8 mouse cellular contexts compared by ENCODE assay signal in genomic region chr8:84856434-84856833, GRCm38 (mm10). TPM values are rescaled to one million over a fixed set of nuclear protein-coding genes. Genes with fewer than 3 reads are reported as not detected.
DNase-seq lines count a peak whose midpoint lies in the region; ATAC-seq and TF ChIP-seq lines count a peak whose summit lies in the region.

No protein-coding gene starts in this region.

- no peaks in the 10 kb centered on the region for H3K27me3 ChIP-seq in heart, embryonic 13.5 days (replicated peaks)
- no peaks in the 10 kb centered on the region; the same call in 1 of the 2 replicates for H3K27me3 ChIP-seq in hindbrain, embryonic 12.5 days

- H3K36me3 ChIP-seq in heart, embryonic 13.5 days = peaks cover 20% of the 10 kb centered on the region
- peaks cover 22% of the 10 kb centered on the region for H3K36me3 ChIP-seq in hindbrain, embryonic 12.5 days

- TF ChIP-seq POLR2A in cortical plate, adult 2 months (IDR thresholded peaks at IDR 0.05; ENCODE audit: extremely low read depth, insufficient read depth, low read length) = no peak

- 84% methylated on average over 3 of the region's 3 CpGs for WGBS in heart, embryonic 13.5 days
- WGBS in hindbrain, embryonic 12.5 days = 93% methylated on average over 3 of the region's 3 CpGs

- no peak for ATAC-seq in heart, embryonic 13.5 days (ENCODE audit: extremely low read depth, insufficient number of reproducible peaks, low FRiP score, low TSS enrichment)
- ATAC-seq in hindbrain, embryonic 12.5 days (ENCODE audit: low FRiP score) = peak; percentile 39
- 0 out of 2 replicates have a peak, but pooled peaks have one; percentile 3 for ATAC-seq in megakaryocyte-erythroid progenitor cell, adult 5-6 weeks (replicated peaks; ENCODE audit: low FRiP score, low TSS enrichment, poor library complexity, severe bottlenecking)

- peaks cover 13% of the 10 kb centered on the region for H3K4me1 ChIP-seq in heart, embryonic 13.5 days
- H3K4me1 ChIP-seq in cortical plate, adult 2 months (ENCODE audit: control insufficient read depth, insufficient read depth, low read length) = peaks cover 4% of the 10 kb centered on the region
- peaks cover 13% of the 10 kb centered on the region for H3K4me1 ChIP-seq in hindbrain, embryonic 12.5 days

- DNase-seq in heart, adult 8-10 months (ENCODE audit: low spot score) = no peak
- DNase-seq in thymus, adult 18-20 months = no peak
- no peak for DNase-seq in right cerebral cortex, postnatal 36 days (ENCODE audit: low spot score in 2 of 2)
- DNase-seq in lung, postnatal 4 days = no peak

- H3K9ac ChIP-seq in heart, embryonic 13.5 days = no peak overlapping the region
- H3K9ac ChIP-seq in hindbrain, embryonic 12.5 days = no peak overlapping the region

- H3K4me3 ChIP-seq in heart, embryonic 13.5 days = peak overlapping the region; percentile 94; the same call in 1 of the 2 replicates
- peak overlapping the region; percentile 79; the same call in 1 of the 2 replicates for H3K4me3 ChIP-seq in cortical plate, adult 2 months (ENCODE audit: insufficient read depth, low read length)
- H3K4me3 ChIP-seq in hindbrain, embryonic 12.5 days = peak overlapping the region; percentile 82

- no peaks in the 10 kb centered on the region for H3K9me3 ChIP-seq in heart, embryonic 13.5 days
- no peaks in the 10 kb centered on the region for H3K9me3 ChIP-seq in hindbrain, embryonic 12.5 days (replicated peaks)

- no peak overlapping the region for H3K27ac ChIP-seq in heart, embryonic 13.5 days (replicated peaks)
- H3K27ac ChIP-seq in cortical plate, adult 2 months (ENCODE audit: insufficient read depth, low read length) = no peak overlapping the region
- H3K27ac ChIP-seq in hindbrain, embryonic 12.5 days = no peak overlapping the region

- TF ChIP-seq CTCF in cortical plate, adult 2 months (IDR thresholded peaks at IDR 0.05; ENCODE audit: extremely low read depth, insufficient read depth, low read length) = no peak

- H3K4me2 ChIP-seq in heart, embryonic 13.5 days = peak overlapping the region; percentile 77
- peak overlapping the region; percentile 75 for H3K4me2 ChIP-seq in hindbrain, embryonic 12.5 days (replicated peaks)

RNA-seq across cellular contexts. Expression of gene Farsa, which starts 0.4 kb away (rescaled TPM):
- polyA plus RNA-seq in heart, embryonic 13.5 days (2015; fragmentation: Nextera tagmentation; extraction: Ambion mirVana) = 58.3 and 63.1 TPM in 2 replicates
- 10 to 100 TPM; 19.9 to 24.6 (median 22.9) TPM for total RNA-seq in heart, adult 8-10 months (2022)
- polyA plus RNA-seq in cortical plate, adult 2 months (2012; rRNA removed) = 58.7 and 60.4 TPM in 2 replicates
- 92.2 and 98.9 TPM in 2 replicates for polyA plus RNA-seq in hindbrain, embryonic 12.5 days (2016; fragmentation: Nextera tagmentation; extraction: Ambion mirVana)
- total RNA-seq in megakaryocyte-erythroid progenitor cell, adult 5-6 weeks (2014; fragmentation: Nextera tagmentation) = 101 and 104 TPM in 2 replicates
- total RNA-seq in megakaryocyte-erythroid progenitor cell, adult 5-6 weeks (2017) = 151 and 153 TPM in 2 replicates

RNA-seq across cellular contexts. Expression of gene Calr, which starts 9.7 kb away (rescaled TPM):
- 711 and 772 TPM in 2 replicates for polyA plus RNA-seq in heart, embryonic 13.5 days (2015; fragmentation: Nextera tagmentation; extraction: Ambion mirVana)
- total RNA-seq in heart, adult 8-10 months (2022) = 100 to 1,000 TPM; 330 to 410 (median 343) TPM
- polyA plus RNA-seq in cortical plate, adult 2 months (2012; rRNA removed) = 437 and 467 TPM in 2 replicates
- polyA plus RNA-seq in hindbrain, embryonic 12.5 days (2016; fragmentation: Nextera tagmentation; extraction: Ambion mirVana) = 792 and 820 TPM in 2 replicates
- total RNA-seq in megakaryocyte-erythroid progenitor cell, adult 5-6 weeks (2014; fragmentation: Nextera tagmentation) = 286 and 320 TPM in 2 replicates
- total RNA-seq in megakaryocyte-erythroid progenitor cell, adult 5-6 weeks (2017) = 1,361 and 1,527 TPM in 2 replicates

RNA-seq across cellular contexts. Expression of gene Syce2, which starts 15.5 kb away (rescaled TPM):
- polyA plus RNA-seq in heart, embryonic 13.5 days (2015; fragmentation: Nextera tagmentation; extraction: Ambion mirVana) = 37.2 and 38.5 TPM in 2 replicates
- 1 to 10 TPM; 2.2 to 5.9 (median 4.1) TPM for total RNA-seq in heart, adult 8-10 months (2022)
- 3.7 and 4.2 TPM in 2 replicates for polyA plus RNA-seq in cortical plate, adult 2 months (2012; rRNA removed)
- 37.2 TPM in 2 replicates for polyA plus RNA-seq in hindbrain, embryonic 12.5 days (2016; fragmentation: Nextera tagmentation; extraction: Ambion mirVana)
- 101 and 135 TPM in 2 replicates for total RNA-seq in megakaryocyte-erythroid progenitor cell, adult 5-6 weeks (2014; fragmentation: Nextera tagmentation)
- total RNA-seq in megakaryocyte-erythroid progenitor cell, adult 5-6 weeks (2017) = 98.9 and 102 TPM in 2 replicates

RNA-seq across cellular contexts. Expression of gene Rad23a, which starts 16.0 kb away (rescaled TPM):
- 108 and 123 TPM in 2 replicates for polyA plus RNA-seq in heart, embryonic 13.5 days (2015; fragmentation: Nextera tagmentation; extraction: Ambion mirVana)
- total RNA-seq in heart, adult 8-10 months (2022) = 10 to 100 TPM; 82.8 to 92.9 (median 89.3) TPM
- polyA plus RNA-seq in cortical plate, adult 2 months (2012; rRNA removed) = 84.7 and 85.9 TPM in 2 replicates
- polyA plus RNA-seq in hindbrain, embryonic 12.5 days (2016; fragmentation: Nextera tagmentation; extraction: Ambion mirVana) = 88.8 and 101 TPM in 2 replicates
- total RNA-seq in megakaryocyte-erythroid progenitor cell, adult 5-6 weeks (2014; fragmentation: Nextera tagmentation) = 94.8 and 151 TPM in 2 replicates
- 38.4 and 43.7 TPM in 2 replicates for total RNA-seq in megakaryocyte-erythroid progenitor cell, adult 5-6 weeks (2017)

RNA-seq across cellular contexts. Expression of gene Gadd45gip1, which starts 25.1 kb away (rescaled TPM):
- 50.2 and 52.3 TPM in 2 replicates for polyA plus RNA-seq in heart, embryonic 13.5 days (2015; fragmentation: Nextera tagmentation; extraction: Ambion mirVana)
- 10 to 100 TPM; 31.0 to 34.9 (median 33.1) TPM for total RNA-seq in heart, adult 8-10 months (2022)
- polyA plus RNA-seq in cortical plate, adult 2 months (2012; rRNA removed) = 26.0 and 31.2 TPM in 2 replicates
- 35.7 and 38.6 TPM in 2 replicates for polyA plus RNA-seq in hindbrain, embryonic 12.5 days (2016; fragmentation: Nextera tagmentation; extraction: Ambion mirVana)
- 28.3 and 31.1 TPM in 2 replicates for total RNA-seq in megakaryocyte-erythroid progenitor cell, adult 5-6 weeks (2014; fragmentation: Nextera tagmentation)
- 53.1 and 61.8 TPM in 2 replicates for total RNA-seq in megakaryocyte-erythroid progenitor cell, adult 5-6 weeks (2017)
